Mouse (Mus musculus) E14TG2a.4 (cell line): ENCODE measurements at regions not wholly inside any gene's neighbourhood (a gene's known extent, or its start where the extent isn't known, plus 50 kb on each side); places are given as distances from the start of the nearest gene placed in this dataset.

Experiments used
- H3K27me3 ChIP-seq: 2 replicates; pipeline ENCODE4 v1.6.1; 2014; ENCODE audit warnings: low read length, control low read depth; ENCODE audit not compliant: insufficient read depth
- H3K36me3 ChIP-seq: 2 replicates; pipeline ENCODE4 v1.6.1; 2014; ENCODE audit warnings: low read length, control low read depth; ENCODE audit not compliant: insufficient read depth
- H3K4me1 ChIP-seq: replicated peaks from 2 replicates; pipeline ENCODE4 v1.6.1; 2014; ENCODE audit warnings: low read depth, low read length, control low read depth
- H3K4me3 ChIP-seq: replicated peaks from 2 replicates; pipeline ENCODE4 v1.5.1; 2014; ENCODE audit warnings: mild to moderate bottlenecking, low read length
- H3K9me3 ChIP-seq: 2 replicates; pipeline ENCODE4 v1.6.1; 2014; ENCODE audit warnings: low read length, control low read depth
- CTCF ChIP-seq: conservative IDR thresholded peaks from 2 replicates; pipeline ENCODE4 v1.5.1; 2014; ENCODE audit warnings: low read length
- NANOG ChIP-seq: IDR thresholded peaks from 2 replicates; pipeline ENCODE4 v1.6.1; 2014; ENCODE audit warnings: borderline replicate concordance, low read length, mixed read lengths
- POU5F1 ChIP-seq: IDR thresholded peaks from 2 replicates; pipeline ENCODE4 v1.6.1; 2014; ENCODE audit warnings: low read length, borderline replicate concordance

- TF ChIP-seq CTCF: no peak
- TF ChIP-seq NANOG: no peak
- TF ChIP-seq POU5F1: no peak
- no peaks in the 10 kb centered on the region for H3K27me3 ChIP-seq
- H3K36me3 ChIP-seq: no peaks in the 10 kb centered on the region
- no peak overlapping the region for H3K4me3 ChIP-seq
- H3K9me3 ChIP-seq: no peaks in the 10 kb centered on the region
- peaks cover 7% of the 10 kb centered on the region for H3K4me1 ChIP-seq
Measured at GRCm38 (mm10) chr12:65571633-65572032, 346.3 kb downstream of the Wdr20rt start.

- Histone ChIP-seq H3K27me3 (no peaks in the 10 kb centered on the region), H3K4me3 (no peak overlapping the region), H3K9me3 (0 out of 2 replicates have a peak, but pooled peaks cover 2% of the 10 kb centered on the region), H3K4me1 (peaks cover 27% of the 10 kb centered on the region), H3K36me3 (peaks cover 8% of the 10 kb centered on the region)
- TF ChIP-seq CTCF (no peak), NANOG (peak; percentile 64; the same call in 1 of the 2 replicates), POU5F1 (peak; percentile 27; the same call in 1 of the 2 replicates)
Measured at GRCm38 (mm10) chr12:65593559-65593958, 368.2 kb downstream of the Wdr20rt start.

DNA sequence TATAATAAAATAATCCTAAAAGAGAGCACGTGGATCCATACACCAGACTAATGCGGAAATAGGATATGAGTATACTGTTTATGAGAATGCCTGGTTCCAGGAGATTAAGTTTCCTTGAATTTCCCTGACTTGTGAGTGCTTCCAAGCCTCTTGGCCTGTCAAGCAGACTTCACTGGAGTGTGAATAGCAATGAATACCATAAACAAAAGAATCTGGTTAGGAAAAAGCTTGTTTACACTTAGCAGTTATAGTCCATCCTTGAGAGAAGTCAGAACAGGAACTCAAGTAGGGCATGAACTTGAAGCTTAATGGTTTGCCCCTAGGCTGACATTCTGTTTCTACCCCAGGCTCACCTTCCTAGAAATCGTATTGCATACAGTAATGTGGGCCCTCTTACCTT, 368.8 kb downstream of the Wdr20rt start:
- peaks cover 8% of the 10 kb centered on the region for H3K36me3 ChIP-seq
- no peaks in the 10 kb centered on the region for H3K27me3 ChIP-seq
- TF ChIP-seq CTCF: no peak
- peak; percentile 41; the same call in 1 of the 2 replicates for TF ChIP-seq NANOG
- H3K9me3 ChIP-seq: 0 out of 2 replicates have a peak, but pooled peaks cover 2% of the 10 kb centered on the region
- H3K4me1 ChIP-seq: peaks cover 27% of the 10 kb centered on the region
- no peak overlapping the region for H3K4me3 ChIP-seq

DNA sequence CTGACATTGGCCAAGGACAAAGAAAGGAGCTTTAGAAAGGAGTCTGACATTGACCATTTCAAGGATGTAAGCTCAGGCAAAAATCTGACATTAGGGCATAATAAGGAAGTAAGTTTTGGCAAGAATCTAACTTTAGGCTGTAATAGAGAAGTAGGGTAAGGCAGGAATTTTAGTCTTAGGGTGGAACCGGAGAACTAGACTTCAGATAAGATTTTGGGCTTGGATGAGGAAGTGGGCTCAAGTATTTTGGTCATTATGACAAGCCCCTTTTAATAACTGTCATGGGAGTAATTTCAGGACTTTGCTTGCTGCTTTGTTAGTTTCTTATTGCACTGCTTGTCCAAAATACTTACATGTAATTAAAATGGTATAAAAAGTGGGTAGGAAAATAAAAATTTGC, 418.9 kb downstream of the Wdr20rt start:
- Histone ChIP-seq H3K4me1 (no peaks in the 10 kb centered on the region), H3K4me3 (no peak overlapping the region), H3K36me3 (no peaks in the 10 kb centered on the region), H3K9me3 (peaks cover 50% of the 10 kb centered on the region), H3K27me3 (no peaks in the 10 kb centered on the region)
- TF ChIP-seq CTCF (no peak), NANOG (no peak), POU5F1 (no peak)

DNA sequence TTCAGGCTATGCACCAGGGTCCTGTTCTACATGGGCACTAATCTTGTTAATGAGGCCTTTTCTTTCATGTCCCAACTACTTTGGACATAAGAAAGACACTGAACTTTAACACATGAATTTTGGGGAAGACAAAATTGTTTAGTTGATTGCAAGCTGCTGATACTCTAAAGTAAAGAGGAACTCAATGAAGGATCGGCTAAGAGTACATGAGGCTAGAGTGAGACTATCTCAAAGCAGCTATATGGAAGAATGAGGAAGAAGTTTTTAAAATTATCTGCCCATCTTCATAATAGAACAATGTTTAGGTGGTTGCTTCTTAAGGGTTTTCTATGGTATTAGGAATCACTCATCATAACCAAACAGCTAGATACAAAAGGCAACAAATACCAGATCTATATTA, 431.5 kb downstream of the Wdr20rt start:
- Histone ChIP-seq H3K36me3 (no peaks in the 10 kb centered on the region), H3K4me3 (no peak overlapping the region), H3K9me3 (no peaks in the 10 kb centered on the region), H3K4me1 (no peaks in the 10 kb centered on the region), H3K27me3 (no peaks in the 10 kb centered on the region)
- no peak for TF ChIP-seq NANOG
- no peak for TF ChIP-seq POU5F1
- TF ChIP-seq CTCF: no peak

DNA sequence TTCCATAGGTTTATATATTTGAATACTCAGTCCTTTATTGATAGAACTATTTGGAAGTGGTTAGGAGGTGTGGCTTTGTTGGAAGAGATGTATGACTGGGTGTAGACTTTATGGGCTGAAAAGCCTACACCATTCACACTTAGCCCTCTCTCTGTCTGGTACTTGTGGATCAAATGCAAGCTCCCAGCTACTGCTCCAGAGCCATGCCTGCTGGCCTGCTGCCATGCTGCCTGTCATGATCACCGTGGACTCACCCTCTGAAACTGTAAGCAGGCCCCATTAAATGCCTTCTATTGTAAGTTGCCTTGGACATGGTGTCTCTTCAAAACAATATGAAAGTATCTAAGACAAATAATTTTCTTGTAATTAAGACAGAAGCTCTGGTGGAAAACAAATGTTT, 446.4 kb downstream of the Wdr20rt start:
- Histone ChIP-seq H3K9me3 (peaks cover 3% of the 10 kb centered on the region; the same call in 1 of the 2 replicates), H3K4me3 (no peak overlapping the region), H3K27me3 (no peaks in the 10 kb centered on the region), H3K36me3 (no peaks in the 10 kb centered on the region), H3K4me1 (no peaks in the 10 kb centered on the region)
- TF ChIP-seq NANOG (no peak), POU5F1 (no peak), CTCF (no peak)

DNA sequence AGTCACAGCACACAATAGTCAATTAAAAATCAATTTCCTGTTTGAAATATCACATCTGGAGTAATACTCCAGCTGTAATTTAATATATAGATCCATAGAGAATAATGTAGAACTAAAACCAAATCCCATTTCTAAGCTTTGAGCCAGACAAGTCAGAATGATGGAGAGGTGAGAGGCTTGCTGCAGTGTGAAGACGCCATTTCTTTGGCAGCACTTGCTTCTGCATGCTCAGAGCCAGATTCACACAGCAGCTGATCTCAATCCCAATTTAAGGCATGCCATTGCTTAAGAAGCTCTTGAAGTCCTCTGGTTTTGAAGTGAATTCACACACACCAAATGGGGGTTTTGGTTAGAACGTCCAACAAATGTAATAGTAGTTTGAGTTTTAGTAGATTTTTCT, 447.9 kb downstream of the Wdr20rt start:
- no peaks in the 10 kb centered on the region for H3K27me3 ChIP-seq
- TF ChIP-seq CTCF (no peak), NANOG (no peak)
- H3K36me3 ChIP-seq: no peaks in the 10 kb centered on the region
- H3K4me1 ChIP-seq: no peaks in the 10 kb centered on the region
- peaks cover 3% of the 10 kb centered on the region; the same call in 1 of the 2 replicates for H3K9me3 ChIP-seq
- no peak overlapping the region for H3K4me3 ChIP-seq

GRCm38 (mm10) chr12:65674916-65675660, 449.8 kb downstream of the Wdr20rt start:
- TF ChIP-seq POU5F1: no peak
- H3K36me3 ChIP-seq: no peaks in the 10 kb centered on the region
- no peaks in the 10 kb centered on the region for H3K4me1 ChIP-seq
- H3K27me3 ChIP-seq: no peaks in the 10 kb centered on the region
- H3K9me3 ChIP-seq: peaks cover 17% of the 10 kb centered on the region
- no peak overlapping the region for H3K4me3 ChIP-seq

DNA sequence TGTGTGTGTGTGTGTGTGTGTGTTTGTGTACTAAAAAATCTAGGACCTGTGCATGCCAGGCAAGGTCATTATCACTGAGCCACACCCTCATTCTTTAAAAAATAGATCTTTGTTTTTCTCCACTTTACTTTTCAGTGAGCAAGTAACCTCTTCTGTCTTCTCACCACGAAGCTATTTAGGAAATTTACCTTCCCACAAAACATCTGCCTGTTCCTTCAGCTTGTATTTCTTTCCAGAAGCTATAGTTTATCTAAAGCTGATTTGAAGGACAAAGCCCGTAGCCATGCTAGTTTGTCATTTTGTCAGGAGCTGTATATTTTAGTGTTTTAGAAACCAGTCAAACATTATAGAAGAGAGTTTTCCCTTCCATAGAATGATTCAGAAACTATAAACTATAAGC, 455.0 kb downstream of the Wdr20rt start:
- Histone ChIP-seq H3K36me3 (no peaks in the 10 kb centered on the region), H3K4me1 (no peaks in the 10 kb centered on the region), H3K27me3 (no peaks in the 10 kb centered on the region), H3K4me3 (no peak overlapping the region), H3K9me3 (peaks cover 45% of the 10 kb centered on the region)
- no peak for TF ChIP-seq POU5F1
- no peak for TF ChIP-seq NANOG
- TF ChIP-seq CTCF: no peak
